Mouse (Mus musculus) limb, embryonic 12.5 days (tissue): ENCODE data around the gene Olfr1469. TPM values are rescaled to one million over a fixed set of nuclear protein-coding genes. Genes with fewer than 3 reads are reported as not detected.
"Not testable (repeated sequence)": the region's sequence is repeated elsewhere in the genome, so short reads cannot be mapped to it uniquely, and the experiment has no call there.

Experiments used
- ATAC-seq: fragments of 200-750 bp; cut with Nextera tagmentation; 2 replicates; pipeline ENCODE4 v1.8.0; 2017; ENCODE audit warnings: low read depth, moderate TSS enrichment; ENCODE audit not compliant: insufficient number of reproducible peaks, insufficient read depth, low FRiP score, low TSS enrichment
- H3K27ac ChIP-seq: fragments of 300-500 bp; sonication (generic); 2 replicates; pipeline ENCODE4 v1.5.1; 2016; ENCODE audit warnings: mild to moderate bottlenecking, moderate library complexity
- H3K27me3 ChIP-seq: fragments of 300-500 bp; sonication (generic); 2 replicates; pipeline ENCODE4 v1.6.1; 2016; ENCODE audit warnings: mild to moderate bottlenecking, moderate library complexity
- H3K36me3 ChIP-seq: fragments of 300-500 bp; sonication (generic); 2 replicates; pipeline ENCODE4 v1.6.1; 2016; ENCODE audit warnings: mild to moderate bottlenecking, moderate library complexity
- H3K4me1 ChIP-seq: fragments of 300-500 bp; sonication (generic); replicated peaks from 2 replicates; pipeline ENCODE4 v1.6.1; 2016
- H3K4me2 ChIP-seq: fragments of 300-500 bp; sonication (generic); 2 replicates; pipeline ENCODE4 v1.6.1; 2016; ENCODE audit warnings: mild to moderate bottlenecking, moderate library complexity
- H3K4me3 ChIP-seq: fragments of 300-500 bp; sonication (generic); replicated peaks from 2 replicates; pipeline ENCODE4 v1.5.1; 2016; ENCODE audit warnings: mild to moderate bottlenecking
- H3K9ac ChIP-seq: fragments of 300-500 bp; sonication (generic); replicated peaks from 2 replicates; pipeline ENCODE4 v1.6.1; 2016; ENCODE audit warnings: mild to moderate bottlenecking, moderate library complexity
- H3K9me3 ChIP-seq: fragments of 300-500 bp; sonication (generic); 2 replicates; pipeline ENCODE4 v1.6.1; 2016; ENCODE audit warnings: mild to moderate bottlenecking, moderate library complexity
- WGBS: fragments of 180-500 bp; shearing (Covaris S2); methylation state at CpG from one replicate; pipeline ENCODE4 v1.1.7; 2016; 5-methylcytosine and 5-hydroxymethylcytosine counted together
- polyA plus RNA-seq: library from polyadenylated mRNA; unstranded; fragments of >200 nt; fragmentation: Nextera tagmentation; extraction: Ambion mirVana; gene quantifications from 2 replicates; pipeline ENCODE4 v1.2.1, GENCODE M21; 2016

Gene Olfr1469
- not detected in 2 replicates for polyA plus RNA-seq

GRCm38 (mm10) chr19:13407549-13407948 lies at the start of gene Olfr1469:
TSS of gene Olfr1469 (plus strand) at chr19:13407849.
- Histone ChIP-seq H3K9me3 (0 out of 2 replicates have a peak, but pooled peaks cover 9% of the 10 kb centered on the region), H3K4me2 (no peak within 1 kb of the TSS), H3K27ac (no peak within 1 kb of the TSS), H3K4me1 (no peaks in the 10 kb centered on the region), H3K27me3 (no peaks in the 10 kb centered on the region), H3K9ac (no peak within 1 kb of the TSS), H3K36me3 (no peaks in the 10 kb centered on the region), H3K4me3 (no peak within 1 kb of the TSS)
- no peak for ATAC-seq
- 81% methylated on average over 2 of the region's 2 CpGs for WGBS

GRCm38 (mm10) chr19:13361936-13362335 lies 45.7 kb upstream of the Olfr1469 start, which contains the start of gene Olfr1467:
TSS of gene Olfr1467 (plus strand) at chr19:13362236.
- 70% methylated on average over 2 of the region's 2 CpGs for WGBS
- Histone ChIP-seq H3K9me3 (peaks cover 15% of the 10 kb centered on the region), H3K36me3 (no peaks in the 10 kb centered on the region), H3K4me1 (no peaks in the 10 kb centered on the region), H3K27ac (no peak within 1 kb of the TSS), H3K27me3 (no peaks in the 10 kb centered on the region), H3K4me2 (no peak within 1 kb of the TSS), H3K9ac (no peak within 1 kb of the TSS), H3K4me3 (no peak within 1 kb of the TSS)
- no peak for ATAC-seq

DNA sequence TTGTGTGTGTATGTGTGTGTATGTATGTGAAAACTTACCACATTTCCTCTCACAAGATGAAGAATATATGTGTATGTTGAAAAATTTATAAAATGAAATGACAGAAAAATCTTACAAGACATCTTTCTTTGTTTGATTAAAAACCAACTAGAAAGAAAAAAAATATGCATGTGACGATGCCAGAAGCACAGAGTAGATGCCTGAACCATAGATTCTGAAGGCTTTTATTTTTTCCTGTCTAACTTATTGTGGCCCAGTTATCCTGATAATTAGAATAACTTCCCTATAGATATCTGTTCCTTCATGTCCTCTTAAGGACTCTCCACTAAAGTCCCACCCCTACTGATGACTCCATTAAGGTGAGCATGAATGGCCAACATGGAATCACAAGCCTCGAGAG lies 35.5 kb downstream of the Olfr1469 start, which contains the start of gene Olfr1471:
Gene Olfr1471, plus strand, starts transcription at position 301 of the 400 bp plus-strand sequence.
- WGBS = 78% methylated on average over 2 of the region's 2 CpGs
- H3K4me3 ChIP-seq, H3K9ac ChIP-seq, H3K27me3 ChIP-seq, H3K4me2 ChIP-seq, ATAC-seq, H3K9me3 ChIP-seq, H3K27ac ChIP-seq, H3K4me1 ChIP-seq, H3K36me3 ChIP-seq: not testable (repeated sequence)

DNA sequence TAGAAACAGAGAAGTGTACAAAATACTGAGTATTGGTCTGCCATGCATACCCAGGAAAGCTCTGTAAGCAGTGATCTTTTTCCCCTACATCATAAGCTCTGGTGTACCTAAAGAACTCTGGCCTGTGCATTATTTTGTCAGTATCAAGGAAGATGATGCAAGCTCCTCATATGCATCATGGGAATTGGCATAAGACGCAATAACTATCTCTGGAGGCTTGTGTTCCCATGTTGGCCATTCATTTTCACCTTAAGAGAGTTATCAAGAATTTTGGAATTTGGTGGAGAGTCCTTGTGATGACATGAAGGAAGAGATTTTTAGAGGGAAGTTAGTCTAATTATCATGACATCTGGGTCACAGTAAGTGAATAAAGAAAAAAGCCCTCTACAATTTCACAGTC lies 48.3 kb downstream of the Olfr1469 start, which contains the start of gene Olfr1472:
Gene Olfr1472, minus strand, starts transcription at position 101 of the 400 bp plus-strand sequence.
- H3K4me3 ChIP-seq = no peak within 1 kb of the TSS
- H3K4me2 ChIP-seq = no peak within 1 kb of the TSS
- no peak within 1 kb of the TSS for H3K9ac ChIP-seq
- H3K9me3 ChIP-seq = peaks cover 26% of the 10 kb centered on the region
- H3K27ac ChIP-seq = no peak within 1 kb of the TSS
- 84% methylated on average over 1 of the region's 1 CpGs for WGBS
- no peak for ATAC-seq
- H3K4me1 ChIP-seq = no peaks in the 10 kb centered on the region
- H3K36me3 ChIP-seq = no peaks in the 10 kb centered on the region
- no peaks in the 10 kb centered on the region for H3K27me3 ChIP-seq

Other genes with a start within 250 kb of the Olfr1469 start
- gene Olfr1461, start 244.8 kb upstream of the Olfr1469 start, polyA plus RNA-seq = not detected in 2 replicates
- not detected in 2 replicates for gene Olfr1462, start 222.1 kb upstream of the Olfr1469 start, polyA plus RNA-seq
- not detected in 2 replicates for gene Olfr1463, start 176.5 kb upstream of the Olfr1469 start, polyA plus RNA-seq
- not detected in 2 replicates for gene Olfr1465, start 92.3 kb upstream of the Olfr1469 start, polyA plus RNA-seq
- not detected in 2 replicates for gene Olfr1466, start 69.0 kb upstream of the Olfr1469 start, polyA plus RNA-seq
- not detected in 2 replicates for gene Olfr1467, start 45.6 kb upstream of the Olfr1469 start, polyA plus RNA-seq
- not detected in 2 replicates for gene Olfr1471, start 35.6 kb downstream of the Olfr1469 start, polyA plus RNA-seq
- not detected in 2 replicates for gene Olfr1472, start 48.2 kb downstream of the Olfr1469 start, polyA plus RNA-seq
- not detected in 2 replicates for gene Olfr1474, start 61.7 kb downstream of the Olfr1469 start, polyA plus RNA-seq
- not detected in 2 replicates for gene Olfr1475, start 72.3 kb downstream of the Olfr1469 start, polyA plus RNA-seq
- not detected in 2 replicates for gene Olfr1477, start 92.7 kb downstream of the Olfr1469 start, polyA plus RNA-seq
- gene Olfr1480, start 120.1 kb downstream of the Olfr1469 start, polyA plus RNA-seq = not detected in 2 replicates
- gene Olfr1484, start 175.7 kb downstream of the Olfr1469 start, polyA plus RNA-seq = not detected in 2 replicates
- gene Olfr1487, start 209.5 kb downstream of the Olfr1469 start, polyA plus RNA-seq = not detected in 2 replicates
- gene Olfr1489, start 223.8 kb downstream of the Olfr1469 start, polyA plus RNA-seq = not detected in 2 replicates
- not detected in 2 replicates for gene Olfr1490, start 243.2 kb downstream of the Olfr1469 start, polyA plus RNA-seq